ENCODE assay signal across 8 mouse cellular contexts in genomic region chr3:52088458-52089341, GRCm38 (mm10). TPM values are rescaled to one million over a fixed set of nuclear protein-coding genes. Genes with fewer than 3 reads are reported as not detected.
A peak's percentile ranks its signal among the peaks of the same experiment; 100 is the strongest.
DNase-seq lines count a peak whose midpoint lies in the region; ATAC-seq and TF ChIP-seq lines count a peak whose summit lies in the region.

No protein-coding gene starts in this region.

- H3K27ac ChIP-seq in hindbrain, postnatal 0 days, result peak overlapping the region; percentile 73

- H3K4me3 ChIP-seq in hindbrain, postnatal 0 days (ENCODE audit: low read length), result 0 out of 2 replicates have a peak overlapping the region, but pooled peaks have one; percentile 8

- no peaks in the 10 kb centered on the region for H3K9me3 ChIP-seq in hindbrain, postnatal 0 days (ENCODE audit: low read length)

- peaks cover 20% of the 10 kb centered on the region; the same call in 1 of the 2 replicates for H3K4me1 ChIP-seq in hindbrain, postnatal 0 days (ENCODE audit: insufficient read depth, low read length)

- 0 out of 2 replicates have a peak overlapping the region, but pooled peaks have one; percentile 33 for H3K9ac ChIP-seq in hindbrain, postnatal 0 days (replicated peaks; ENCODE audit: low read length)

- no peaks in the 10 kb centered on the region for H3K36me3 ChIP-seq in hindbrain, postnatal 0 days (ENCODE audit: insufficient read depth, low read length)

- 11% methylated on average over 19 of the region's 19 CpGs for WGBS in hindbrain, postnatal 0 days

- no peaks in the 10 kb centered on the region for H3K27me3 ChIP-seq in hindbrain, postnatal 0 days (ENCODE audit: insufficient read depth, low read length)

- no peak for TF ChIP-seq CTCF in hindbrain, postnatal 0 days (IDR thresholded peaks at IDR 0.05; ENCODE audit: low read depth)

- H3K4me2 ChIP-seq in hindbrain, postnatal 0 days (ENCODE audit: low read depth, low read length), result peak overlapping the region; percentile 46

- peak; percentile 89 for ATAC-seq in common myeloid progenitor, adult 5-6 weeks (replicated peaks; ENCODE audit: low read depth, poor library complexity, severe bottlenecking)
- peak; percentile 95 for ATAC-seq in hindbrain, postnatal 0 days

- peak; percentile 26 for DNase-seq in ZHBTc4 (ENCODE audit: low read depth, low spot score)
- peak; percentile 97 for DNase-seq in gastrocnemius, postnatal 10 days
- peak; percentile 96 for DNase-seq in hindbrain, postnatal 0 days (ENCODE audit: low spot score)
- peak; percentile 71 to 72 for DNase-seq in left cerebral cortex, adult 18-20 months (ENCODE audit: low spot score in 2 of 2)
- DNase-seq in lung, postnatal 25 days (ENCODE audit: low spot score), result peak; percentile 96
- DNase-seq in ovary, postnatal 14 days (ENCODE audit: low spot score), result peak; percentile 88
- peak; percentile 68 to 81 for DNase-seq in thymus, postnatal 10 days (ENCODE audit: low spot score in 2 of 2)

RNA-seq across cellular contexts. Expression of gene Maml3, which starts 16.2 kb away (rescaled TPM):
- total RNA-seq in common myeloid progenitor, adult 5-6 weeks (2017), result 14.8 and 15.5 TPM in 2 replicates
- 1 to 10 TPM; 5.2 to 6.6 TPM for total RNA-seq in gastrocnemius, postnatal 10 days (2021)
- total RNA-seq in hindbrain, postnatal 0 days (2014; rRNA removed), result 18.0 and 18.8 TPM in 2 replicates
- 4.3 and 4.8 TPM in 2 replicates for polyA plus RNA-seq in hindbrain, postnatal 0 days (2015; fragmentation: Nextera tagmentation; extraction: Ambion mirVana)
- 1 to 10 TPM; 7.0 to 9.0 TPM for total RNA-seq in left cerebral cortex, adult 18-20 months (2021)

Comparison
In these comparisons a context has a peak if more than half of its experiments do, and no peak if none do; other contexts are left out.
1. Peak in every context shown above with its lines: DNase-seq, ATAC-seq, H3K4me3 ChIP-seq and H3K27ac ChIP-seq.
2. DNase-seq: peak in every context shown above with its lines; median percentile 97 in gastrocnemius, postnatal 10 days; 96 in hindbrain, postnatal 0 days; 96 in lung, postnatal 25 days; 88 in ovary, postnatal 14 days; 74 in thymus, postnatal 10 days; 72 in left cerebral cortex, adult 18-20 months; 26 in ZHBTc4.